Mouse (Mus musculus) T-helper 2 cell (primary cell): ENCODE measurements around the gene Syngr2.

Experiments used
- in situ Hi-C: fragments of 300-600 bp; cut with MboI, MseI; formaldehyde crosslinking; loops from one replicate; pipeline ENCODE4 v1.15.1; 2025; ENCODE audit warnings: high pct_unique_total_duplicates

Gene Syngr2

GRCm38 (mm10) chr11:117809407-117810311, at the start of gene Syngr2, which contains the start of gene Gm20708:
Syngr2 (plus strand) TSS chr11:117809668.
Gm20708 (plus strand) TSS chr11:117809668.
- in situ Hi-C loops: loop anchor here (25.0 kb wide), 1 partner anchor 1422 kb away; no protein-coding TSS in a partner anchor

DNA sequence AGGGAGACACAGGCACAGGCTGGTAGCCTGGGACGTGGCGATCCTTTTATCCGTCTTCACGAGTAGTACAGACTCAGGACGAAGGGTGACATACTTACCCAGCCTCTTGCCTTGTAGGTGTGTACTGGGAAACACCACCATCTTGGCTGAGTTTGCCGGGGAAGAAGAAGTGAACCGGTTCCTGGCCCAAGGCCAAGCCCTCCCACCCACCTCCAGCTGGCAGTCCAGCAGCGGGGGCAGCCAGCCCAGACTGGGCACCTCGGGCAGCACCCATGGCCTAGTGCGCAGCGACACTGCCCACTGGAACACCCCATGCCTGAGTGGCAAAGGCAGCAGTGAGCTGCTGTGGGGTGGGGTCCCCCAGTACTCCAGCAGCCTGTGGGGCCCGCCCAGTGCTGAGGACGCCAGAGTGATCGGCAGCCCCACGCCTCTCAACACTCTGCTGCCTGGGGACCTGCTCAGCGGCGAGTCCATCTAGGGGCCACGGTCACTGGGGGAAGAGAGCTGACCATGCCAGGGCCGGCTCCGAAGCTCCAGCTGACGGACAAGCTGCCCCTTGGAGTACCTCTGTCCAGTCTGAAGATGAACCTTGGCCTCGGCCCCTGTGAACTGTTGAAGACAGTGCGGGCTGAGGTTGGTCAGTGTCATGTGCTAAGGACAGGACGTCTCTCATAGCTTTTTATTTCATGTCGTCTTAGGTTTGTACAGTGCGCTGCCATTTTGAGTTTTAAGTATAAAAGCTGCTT, 48.9 kb upstream of the Syngr2 start:
- in situ Hi-C loops: no loop called here

- in situ Hi-C loops: no loop called here
Measured at GRCm38 (mm10) chr11:117761801-117762200, 47.7 kb upstream of the Syngr2 start.

GRCm38 (mm10) chr11:117762246-117762645, 47.2 kb upstream of the Syngr2 start:
- in situ Hi-C loops: no loop called here

DNA sequence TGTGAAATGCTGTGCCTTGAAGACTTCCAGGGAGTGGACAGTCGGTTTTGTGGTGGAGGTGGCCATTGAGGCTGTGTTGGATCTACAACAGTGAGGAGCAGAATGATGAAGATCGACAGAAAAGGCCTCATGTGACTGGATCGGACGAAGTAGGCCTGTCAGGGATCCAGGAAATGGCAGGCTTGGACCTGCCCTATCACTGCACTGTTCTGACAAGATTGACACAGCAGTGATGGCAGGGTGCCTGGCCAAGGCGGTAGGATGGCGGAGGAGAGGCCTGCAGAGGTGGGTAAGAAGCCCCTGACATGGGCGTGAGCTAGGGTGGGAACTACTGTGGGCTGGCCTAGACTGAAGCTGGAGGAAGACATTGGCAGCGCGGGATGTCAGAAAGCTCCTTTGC, 45.1 kb upstream of the Syngr2 start:
- in situ Hi-C loops: no loop called here

DNA sequence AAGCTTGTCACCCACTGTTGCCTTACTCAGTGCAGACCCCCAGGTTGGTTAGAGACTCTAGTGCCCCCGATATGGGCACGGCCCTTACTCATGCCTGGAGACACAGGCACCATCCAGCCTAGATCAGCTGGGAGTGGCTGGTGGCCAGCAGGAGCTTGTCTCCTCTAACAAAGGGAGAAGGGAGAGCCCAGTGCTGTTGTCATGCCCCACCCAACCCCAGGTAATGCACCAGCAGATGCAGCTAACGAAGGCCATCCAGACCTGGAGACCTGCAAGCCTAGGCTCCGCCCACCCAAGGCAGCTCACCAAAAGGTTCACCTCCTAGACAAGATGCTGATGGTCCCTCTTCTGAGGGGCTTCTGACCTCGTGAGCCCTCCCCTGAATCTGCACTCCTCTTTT, 44.1 kb upstream of the Syngr2 start:
- in situ Hi-C loops: no loop called here

DNA sequence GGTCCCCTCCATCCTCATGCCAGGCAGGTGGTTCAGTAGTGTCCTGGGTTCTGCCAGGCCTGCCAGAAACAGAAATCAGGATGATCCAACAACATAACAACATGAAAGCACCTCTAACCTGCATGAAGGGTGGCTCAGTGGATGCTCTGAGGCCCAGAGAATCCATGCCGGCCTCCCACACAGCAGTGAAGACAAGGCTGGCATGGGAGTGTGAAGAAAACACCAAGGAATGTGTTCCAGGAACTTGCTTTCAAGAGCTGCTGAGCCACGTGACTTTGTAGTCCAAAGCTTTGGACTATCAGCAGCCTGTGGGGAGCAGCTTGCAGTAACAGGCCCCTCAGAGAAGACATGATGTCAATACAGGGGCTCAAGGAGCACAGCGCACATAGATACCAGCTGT, 43.2 kb upstream of the Syngr2 start:
- in situ Hi-C loops: no loop called here

DNA sequence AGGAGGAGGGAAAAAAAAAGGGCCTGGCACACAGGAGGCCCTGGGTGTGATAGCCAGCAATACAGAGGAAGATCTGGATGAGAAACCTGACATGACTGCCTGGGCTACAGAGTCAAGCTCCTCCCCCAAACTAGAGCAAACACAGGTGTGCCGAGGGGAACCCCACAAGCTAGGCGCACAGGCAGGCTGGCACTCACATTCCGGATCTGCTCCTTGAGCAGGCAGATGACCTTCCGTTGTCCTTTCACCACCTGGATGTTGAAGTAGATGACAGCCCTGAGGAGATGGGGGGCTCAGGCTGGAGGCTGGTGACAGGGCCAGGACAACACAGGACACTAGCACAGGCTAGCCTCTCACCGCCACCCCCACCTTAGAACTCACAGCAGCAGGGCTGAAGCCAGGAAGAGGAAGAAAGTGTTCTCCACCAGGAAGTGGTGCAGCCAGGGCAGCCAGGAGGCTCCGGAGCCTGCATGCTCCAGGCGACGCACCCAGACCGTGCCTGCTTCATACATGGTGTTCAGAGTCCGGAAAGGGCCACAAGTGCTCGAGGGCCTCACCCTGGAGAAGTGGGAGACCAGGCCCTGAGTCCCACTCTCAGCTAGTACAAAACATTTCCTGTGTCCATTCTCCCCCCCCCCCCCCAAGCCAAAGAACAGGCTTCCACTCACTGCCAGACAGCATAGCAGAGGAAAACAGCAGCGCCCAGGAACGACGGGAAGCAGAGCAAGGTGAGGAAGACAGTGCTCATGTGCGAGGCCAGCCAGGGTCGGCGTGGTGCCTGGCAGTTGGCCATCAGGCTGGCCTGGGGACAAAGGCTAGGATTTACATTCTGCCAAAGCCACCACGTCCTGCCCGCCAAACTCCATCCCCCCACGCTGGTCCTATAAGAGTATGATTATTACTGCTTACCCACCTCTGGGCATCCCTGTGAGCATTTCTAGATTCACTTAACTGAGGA, 40.5 kb upstream of the Syngr2 start:
- in situ Hi-C loops: no loop called here

- in situ Hi-C loops: no loop called here
Measured at GRCm38 (mm10) chr11:117769683-117770047, 39.8 kb upstream of the Syngr2 start.

DNA sequence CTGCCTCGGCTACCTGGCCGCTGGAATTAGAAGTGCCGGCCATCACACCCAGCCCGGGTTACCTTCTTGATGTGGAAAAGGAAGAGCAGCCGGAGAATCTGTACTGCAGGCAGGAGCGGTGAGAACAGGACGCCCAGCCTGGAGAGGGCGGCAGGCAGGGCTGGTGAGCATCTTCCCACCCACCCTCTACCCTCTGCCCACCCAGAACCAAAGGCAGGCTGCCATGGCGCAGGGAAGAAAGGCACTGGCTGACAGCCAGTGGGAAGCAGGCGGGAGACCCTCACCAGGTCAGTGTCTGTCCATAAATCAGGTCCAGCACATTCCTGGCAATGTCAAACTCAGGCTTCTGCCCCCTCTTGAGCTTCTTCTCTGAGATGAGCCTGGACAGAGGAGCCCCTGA, 39.1 kb upstream of the Syngr2 start:
- in situ Hi-C loops: no loop called here

- in situ Hi-C loops: no loop called here
Measured at GRCm38 (mm10) chr11:117772352-117772751, 37.1 kb upstream of the Syngr2 start.

DNA sequence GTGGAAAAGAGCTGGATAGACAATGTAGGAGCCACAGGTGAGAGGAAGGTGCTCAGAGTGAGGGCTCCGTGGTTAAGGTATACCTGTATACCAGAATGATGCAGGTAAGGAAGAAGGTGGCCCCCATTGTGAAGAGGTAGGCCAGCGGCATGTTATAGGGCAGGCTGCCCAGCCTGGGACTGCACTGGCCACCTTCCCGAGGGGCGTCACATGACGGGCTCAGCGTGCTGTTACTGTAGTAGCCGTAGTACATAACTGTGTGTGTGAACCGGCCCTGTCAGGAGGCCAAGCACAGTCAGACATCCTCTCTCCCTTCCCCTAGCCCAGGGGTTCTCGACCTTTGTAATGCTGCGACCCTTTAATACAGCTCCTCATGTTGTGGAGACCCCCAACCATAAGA, 34.5 kb upstream of the Syngr2 start:
- in situ Hi-C loops: no loop called here

- in situ Hi-C loops: no loop called here
Measured at GRCm38 (mm10) chr11:117775540-117775939, 33.9 kb upstream of the Syngr2 start.

DNA sequence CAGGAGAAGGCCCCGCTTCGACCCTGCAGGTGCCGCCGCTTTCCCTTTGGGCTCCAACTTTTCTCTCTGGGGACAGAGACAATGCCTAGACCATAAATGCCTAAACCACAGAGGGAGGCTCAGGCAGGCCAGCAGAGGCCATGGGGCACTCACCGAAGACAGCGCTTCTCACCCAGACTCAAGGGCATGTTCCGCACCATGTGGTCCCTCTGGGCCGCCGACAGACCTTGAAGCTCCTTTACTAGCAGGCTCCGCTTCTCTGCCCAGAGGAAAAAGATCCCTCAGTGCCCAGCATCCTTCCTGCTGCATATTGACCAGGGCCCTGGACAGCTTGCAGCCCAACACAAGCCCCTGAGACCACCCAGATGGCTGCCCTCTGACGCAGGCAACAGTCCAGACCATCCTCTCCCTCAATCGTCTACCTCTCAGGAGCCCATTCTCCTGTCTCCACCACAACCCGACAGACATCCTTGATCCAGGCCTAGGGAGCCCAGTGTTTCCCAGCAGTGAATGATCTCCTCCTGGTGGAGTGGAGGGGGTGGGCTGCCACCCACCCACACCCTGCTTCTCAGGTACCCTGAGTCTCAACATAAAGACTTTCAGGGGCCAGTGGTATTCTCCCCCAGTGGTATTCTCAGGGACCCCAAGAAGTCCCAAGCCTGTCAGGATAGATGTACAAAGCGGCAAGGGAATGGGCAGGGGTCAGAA, 33.2 kb upstream of the Syngr2 start:
- in situ Hi-C loops: no loop called here

DNA sequence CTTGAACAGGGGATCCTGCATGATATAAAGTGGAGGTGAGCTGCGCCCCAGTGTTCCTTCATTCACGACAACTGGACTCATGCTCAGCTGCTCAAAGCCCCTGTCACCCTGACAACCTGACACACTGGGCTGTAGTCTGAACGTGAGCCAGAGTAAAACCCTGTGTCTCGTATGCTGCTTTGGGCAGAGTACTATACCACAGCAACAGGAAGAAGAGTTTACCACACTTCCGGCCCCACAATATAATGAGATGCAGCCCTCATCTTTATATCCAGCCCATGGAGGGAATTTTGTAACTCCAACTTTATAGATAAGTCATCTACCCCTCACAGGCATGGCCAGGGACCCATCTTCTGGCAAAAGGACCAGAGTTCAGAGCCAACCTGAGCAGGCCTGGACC, 32.4 kb upstream of the Syngr2 start:
- in situ Hi-C loops: no loop called here

GRCm38 (mm10) chr11:117778031-117778430, 31.4 kb upstream of the Syngr2 start:
- in situ Hi-C loops: no loop called here

GRCm38 (mm10) chr11:117778851-117779433, 30.5 kb upstream of the Syngr2 start:
- in situ Hi-C loops: no loop called here

- in situ Hi-C loops: no loop called here
Measured at GRCm38 (mm10) chr11:117779434-117780198, 29.9 kb upstream of the Syngr2 start.

GRCm38 (mm10) chr11:117780199-117780515, 29.3 kb upstream of the Syngr2 start:
- in situ Hi-C loops: no loop called here

DNA sequence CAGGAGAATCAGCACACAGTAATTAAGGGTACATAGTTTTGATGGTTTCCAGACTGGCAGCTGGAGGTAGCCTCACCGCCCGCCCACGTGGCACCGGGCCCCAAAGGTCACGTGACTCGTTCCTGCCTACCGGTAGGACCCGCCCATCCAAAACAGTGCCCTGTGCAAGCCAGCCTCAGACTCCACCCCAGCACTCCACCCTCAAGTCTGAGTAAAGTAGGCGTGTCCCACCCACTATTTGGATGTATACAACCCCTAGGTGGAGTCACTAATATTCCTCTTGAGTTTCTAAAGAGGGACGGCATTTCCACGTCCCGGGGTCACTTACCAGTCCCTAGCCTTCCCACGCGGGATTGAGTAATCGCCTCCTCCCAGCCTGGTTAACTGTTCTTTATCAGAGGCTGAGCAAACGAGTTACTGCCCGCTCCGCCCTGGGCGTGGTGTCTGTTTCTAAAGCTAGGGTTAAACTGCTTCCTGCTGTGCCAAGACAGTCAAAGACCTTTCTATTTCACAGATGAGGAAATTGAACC, 28.8 kb upstream of the Syngr2 start:
- in situ Hi-C loops: no loop called here
